Mouse (Mus musculus): ENCODE measurements at regions not wholly inside any gene's neighbourhood (a gene's known extent, or its start where the extent isn't known, plus 50 kb on each side); places are given as distances from the start of the nearest gene placed in this dataset.

GRCm38 (mm10) chr4:87461181-87461912, 231.1 kb upstream of the Slc24a2 start:
- no peak overlapping the region for H3K4me3 ChIP-seq (ENCODE audit: low read depth, low read length)
- H3K27me3 ChIP-seq (replicated peaks; ENCODE audit: control insufficient read depth, insufficient read depth, low read length) = no peaks in the 10 kb centered on the region
- H3K9ac ChIP-seq (ENCODE audit: low read depth, low read length) = no peak overlapping the region
- DNase-seq (ENCODE audit: low spot score) = peak; percentile 94
- peak overlapping the region; percentile 45; the same call in 1 of the 2 replicates for H3K27ac ChIP-seq (replicated peaks; ENCODE audit: low read depth, low read length)
- peaks cover 22% of the 10 kb centered on the region for H3K4me1 ChIP-seq (ENCODE audit: control insufficient read depth, insufficient read depth, low read length)
- no peaks in the 10 kb centered on the region for H3K36me3 ChIP-seq (ENCODE audit: control insufficient read depth, insufficient read depth, low read length)
- no peak overlapping the region for H3K4me2 ChIP-seq (ENCODE audit: low read depth, low read length)
- H3K9me3 ChIP-seq (ENCODE audit: control insufficient read depth, low read length) = no peaks in the 10 kb centered on the region
- peak; percentile 94 for ATAC-seq (ENCODE audit: low read depth)
- 26% methylated on average over 7 of the region's 7 CpGs for WGBS

- 71% methylated on average over 5 of the region's 5 CpGs for WGBS
- ATAC-seq (ENCODE audit: low read depth) = no peak
Measured at GRCm38 (mm10) chr4:87455863-87456578, 225.7 kb upstream of the Slc24a2 start.

DNA sequence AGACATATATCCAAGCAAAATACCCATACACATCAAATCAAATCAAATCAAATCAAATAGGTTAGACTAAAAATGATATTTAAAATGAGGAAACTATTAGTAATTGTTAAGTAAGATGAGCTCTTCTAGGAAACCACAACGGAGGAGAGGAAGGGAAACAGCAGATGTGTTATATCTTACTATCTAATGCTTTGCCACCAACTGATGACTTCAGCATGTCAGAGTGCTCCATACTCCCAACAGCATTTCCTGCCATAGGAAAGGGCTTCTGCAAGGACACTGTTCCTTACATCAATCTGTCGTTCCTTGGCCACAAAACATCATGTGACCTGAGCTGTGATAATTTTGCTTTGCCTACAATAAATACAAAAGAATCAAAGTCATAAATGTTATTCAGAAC, 221.8 kb upstream of the Slc24a2 start:
- Histone ChIP-seq H3K27ac (replicated peaks; ENCODE audit: low read depth, low read length) (no peak overlapping the region), H3K9me3 (ENCODE audit: control insufficient read depth, low read length) (no peaks in the 10 kb centered on the region), H3K4me3 (ENCODE audit: low read depth, low read length) (no peak overlapping the region), H3K4me1 (ENCODE audit: control insufficient read depth, insufficient read depth, low read length) (no peaks in the 10 kb centered on the region), H3K9ac (ENCODE audit: low read depth, low read length) (no peak overlapping the region), H3K27me3 (replicated peaks; ENCODE audit: control insufficient read depth, insufficient read depth, low read length) (no peaks in the 10 kb centered on the region), H3K4me2 (ENCODE audit: low read depth, low read length) (no peak overlapping the region), H3K36me3 (ENCODE audit: control insufficient read depth, insufficient read depth, low read length) (no peaks in the 10 kb centered on the region)
- no peak for ATAC-seq (ENCODE audit: low read depth)
- no peak for DNase-seq (ENCODE audit: low spot score)
- WGBS = 57% methylated on average over 2 of the region's 2 CpGs

More at GRCm38 (mm10) chr4:87455863-87456578, 225.7 kb upstream of the Slc24a2 start:
- H3K4me1 ChIP-seq (ENCODE audit: control insufficient read depth, insufficient read depth, low read length) = peaks cover 7% of the 10 kb centered on the region
- H3K27me3 ChIP-seq (replicated peaks; ENCODE audit: control insufficient read depth, insufficient read depth, low read length) = no peaks in the 10 kb centered on the region
- H3K4me2 ChIP-seq (ENCODE audit: low read depth, low read length) = no peak overlapping the region
- no peaks in the 10 kb centered on the region for H3K9me3 ChIP-seq (ENCODE audit: control insufficient read depth, low read length)
- H3K27ac ChIP-seq (replicated peaks; ENCODE audit: low read depth, low read length) = no peak overlapping the region
- DNase-seq (ENCODE audit: low spot score) = no peak
- H3K36me3 ChIP-seq (ENCODE audit: control insufficient read depth, insufficient read depth, low read length) = no peaks in the 10 kb centered on the region
- H3K4me3 ChIP-seq (ENCODE audit: low read depth, low read length) = no peak overlapping the region
- H3K9ac ChIP-seq (ENCODE audit: low read depth, low read length) = no peak overlapping the region

- no peaks in the 10 kb centered on the region for H3K9me3 ChIP-seq (ENCODE audit: control insufficient read depth, low read length)
- H3K9ac ChIP-seq (ENCODE audit: low read depth, low read length) = no peak overlapping the region
- H3K4me1 ChIP-seq (ENCODE audit: control insufficient read depth, insufficient read depth, low read length) = no peaks in the 10 kb centered on the region
- ATAC-seq (ENCODE audit: low read depth) = no peak
- H3K27ac ChIP-seq (replicated peaks; ENCODE audit: low read depth, low read length) = no peak overlapping the region
- H3K36me3 ChIP-seq (ENCODE audit: control insufficient read depth, insufficient read depth, low read length) = no peaks in the 10 kb centered on the region
- DNase-seq (ENCODE audit: low spot score) = no peak
- no peak overlapping the region for H3K4me3 ChIP-seq (ENCODE audit: low read depth, low read length)
- WGBS = 66% methylated on average over 5 of the region's 5 CpGs
- no peak overlapping the region for H3K4me2 ChIP-seq (ENCODE audit: low read depth, low read length)
- H3K27me3 ChIP-seq (replicated peaks; ENCODE audit: control insufficient read depth, insufficient read depth, low read length) = no peaks in the 10 kb centered on the region
Measured at GRCm38 (mm10) chr4:87451251-87451650, 221.0 kb upstream of the Slc24a2 start.

DNA sequence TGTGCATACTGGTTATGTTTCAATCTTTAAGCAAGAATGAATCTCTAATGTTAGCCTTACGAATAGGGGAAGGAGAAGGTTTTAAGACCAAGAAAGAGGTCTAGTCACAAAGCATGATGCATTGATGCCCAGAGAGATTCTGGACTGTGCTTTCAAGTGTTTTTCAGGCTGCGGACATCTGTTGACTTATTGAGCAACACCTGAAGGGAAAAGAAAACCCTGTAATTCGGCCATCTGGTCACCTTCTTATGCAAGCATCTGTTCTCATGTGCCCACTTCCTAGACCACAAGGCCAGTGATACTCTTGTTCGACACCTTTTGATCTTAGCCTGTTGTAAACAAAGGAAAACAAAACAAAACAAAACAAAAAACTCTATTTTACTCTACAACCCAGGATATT, 218.1 kb upstream of the Slc24a2 start:
- H3K4me1 ChIP-seq (ENCODE audit: control insufficient read depth, insufficient read depth, low read length) = no peaks in the 10 kb centered on the region
- H3K9me3 ChIP-seq (ENCODE audit: control insufficient read depth, low read length) = no peaks in the 10 kb centered on the region
- H3K27me3 ChIP-seq (replicated peaks; ENCODE audit: control insufficient read depth, insufficient read depth, low read length) = no peaks in the 10 kb centered on the region
- no peak for ATAC-seq (ENCODE audit: low read depth)
- no peaks in the 10 kb centered on the region for H3K36me3 ChIP-seq (ENCODE audit: control insufficient read depth, insufficient read depth, low read length)
- H3K27ac ChIP-seq (replicated peaks; ENCODE audit: low read depth, low read length) = no peak overlapping the region
- no peak overlapping the region for H3K4me3 ChIP-seq (ENCODE audit: low read depth, low read length)
- no peak overlapping the region for H3K4me2 ChIP-seq (ENCODE audit: low read depth, low read length)
- H3K9ac ChIP-seq (ENCODE audit: low read depth, low read length) = no peak overlapping the region
- WGBS = 79% methylated on average over 4 of the region's 4 CpGs
- DNase-seq (ENCODE audit: low spot score) = no peak

DNA sequence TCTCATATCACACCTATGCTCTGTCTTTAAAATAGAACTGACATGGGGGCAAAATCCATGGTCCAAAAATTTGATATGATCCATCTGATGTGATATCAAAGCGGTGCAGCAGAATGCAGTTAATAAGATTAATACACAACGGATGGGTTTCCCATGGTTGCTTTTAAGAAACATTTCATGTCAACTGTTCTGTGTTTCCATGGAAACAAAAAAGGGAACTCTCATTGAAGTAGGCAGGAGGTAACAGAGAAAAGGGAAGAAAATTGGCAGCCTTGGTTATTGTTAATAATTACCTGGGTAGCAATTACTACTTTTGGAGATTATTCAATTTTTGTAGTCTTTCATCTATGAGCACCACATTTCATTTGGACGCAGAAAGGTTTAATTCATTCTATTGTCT, 216.6 kb upstream of the Slc24a2 start:
- Histone ChIP-seq H3K27me3 (replicated peaks; ENCODE audit: control insufficient read depth, insufficient read depth, low read length) (no peaks in the 10 kb centered on the region), H3K4me2 (ENCODE audit: low read depth, low read length) (no peak overlapping the region), H3K4me1 (ENCODE audit: control insufficient read depth, insufficient read depth, low read length) (no peaks in the 10 kb centered on the region), H3K4me3 (ENCODE audit: low read depth, low read length) (no peak overlapping the region), H3K36me3 (ENCODE audit: control insufficient read depth, insufficient read depth, low read length) (no peaks in the 10 kb centered on the region), H3K27ac (replicated peaks; ENCODE audit: low read depth, low read length) (no peak overlapping the region), H3K9ac (ENCODE audit: low read depth, low read length) (no peak overlapping the region), H3K9me3 (ENCODE audit: control insufficient read depth, low read length) (no peaks in the 10 kb centered on the region)
- 89% methylated on average over 3 of the region's 3 CpGs for whole genome bisulfite sequencing
- ATAC-seq (ENCODE audit: low read depth) = no peak
- DNase-seq (ENCODE audit: low spot score) = no peak

DNA sequence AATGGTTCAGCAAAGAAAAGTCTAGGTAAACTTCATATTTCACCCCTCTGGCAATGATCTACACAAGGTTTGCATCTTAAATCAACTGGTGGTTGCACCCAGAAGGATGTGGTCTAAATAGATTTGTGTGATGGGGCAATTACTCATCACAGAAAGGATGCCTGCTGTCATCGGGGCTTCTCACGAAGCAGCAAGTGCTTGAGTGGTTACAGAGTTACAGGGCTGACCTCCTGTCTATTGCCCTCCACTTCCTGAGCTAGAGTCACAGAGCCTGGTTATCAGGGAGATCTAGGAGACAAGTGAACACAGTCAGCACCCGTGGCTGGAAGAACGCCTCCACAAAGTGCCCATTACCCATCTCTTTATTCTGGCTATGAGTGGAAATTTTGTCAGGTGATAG, 203.9 kb upstream of the Slc24a2 start:
- 57% methylated on average over 4 of the region's 4 CpGs for WGBS
- ATAC-seq (ENCODE audit: low read depth) = no peak
- H3K9me3 ChIP-seq (ENCODE audit: control insufficient read depth, low read length) = no peaks in the 10 kb centered on the region
- H3K4me2 ChIP-seq (ENCODE audit: low read depth, low read length) = no peak overlapping the region
- H3K27ac ChIP-seq (replicated peaks; ENCODE audit: low read depth, low read length) = no peak overlapping the region
- DNase-seq (ENCODE audit: low spot score) = no peak
- no peaks in the 10 kb centered on the region for H3K36me3 ChIP-seq (ENCODE audit: control insufficient read depth, insufficient read depth, low read length)
- no peak overlapping the region for H3K9ac ChIP-seq (ENCODE audit: low read depth, low read length)
- H3K27me3 ChIP-seq (replicated peaks; ENCODE audit: control insufficient read depth, insufficient read depth, low read length) = no peaks in the 10 kb centered on the region
- no peak overlapping the region for H3K4me3 ChIP-seq (ENCODE audit: low read depth, low read length)
- H3K4me1 ChIP-seq (ENCODE audit: control insufficient read depth, insufficient read depth, low read length) = no peaks in the 10 kb centered on the region

DNA sequence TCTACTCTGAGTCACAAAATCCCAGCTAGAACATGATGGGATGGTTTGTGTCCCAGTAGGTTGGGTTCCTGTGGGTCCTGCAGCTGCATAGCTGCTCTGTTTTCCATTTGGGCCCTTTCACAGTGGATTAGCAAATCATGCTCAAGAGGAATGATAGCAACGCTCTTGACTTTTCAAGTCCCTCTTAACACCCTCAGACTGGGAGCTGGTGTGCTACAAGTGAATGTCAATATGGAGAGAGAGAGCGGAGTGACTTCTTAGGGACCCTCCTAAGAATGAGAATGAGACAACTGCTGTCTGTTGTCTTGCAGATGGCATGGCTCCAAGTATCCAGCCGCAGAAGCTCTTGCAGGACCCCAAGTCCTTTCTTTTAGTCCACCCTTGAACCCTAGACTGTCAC, 198.1 kb upstream of the Slc24a2 start:
- no peak for ATAC-seq (ENCODE audit: low read depth)
- H3K9ac ChIP-seq (ENCODE audit: low read depth, low read length) = no peak overlapping the region
- H3K4me2 ChIP-seq (ENCODE audit: low read depth, low read length) = no peak overlapping the region
- no peaks in the 10 kb centered on the region for H3K9me3 ChIP-seq (ENCODE audit: control insufficient read depth, low read length)
- no peak overlapping the region for H3K27ac ChIP-seq (replicated peaks; ENCODE audit: low read depth, low read length)
- H3K4me3 ChIP-seq (ENCODE audit: low read depth, low read length) = no peak overlapping the region
- 78% methylated on average over 3 of the region's 3 CpGs for WGBS
- no peaks in the 10 kb centered on the region for H3K27me3 ChIP-seq (replicated peaks; ENCODE audit: control insufficient read depth, insufficient read depth, low read length)
- H3K4me1 ChIP-seq (ENCODE audit: control insufficient read depth, insufficient read depth, low read length) = no peaks in the 10 kb centered on the region
- DNase-seq (ENCODE audit: low spot score) = no peak
- no peaks in the 10 kb centered on the region for H3K36me3 ChIP-seq (ENCODE audit: control insufficient read depth, insufficient read depth, low read length)

DNA sequence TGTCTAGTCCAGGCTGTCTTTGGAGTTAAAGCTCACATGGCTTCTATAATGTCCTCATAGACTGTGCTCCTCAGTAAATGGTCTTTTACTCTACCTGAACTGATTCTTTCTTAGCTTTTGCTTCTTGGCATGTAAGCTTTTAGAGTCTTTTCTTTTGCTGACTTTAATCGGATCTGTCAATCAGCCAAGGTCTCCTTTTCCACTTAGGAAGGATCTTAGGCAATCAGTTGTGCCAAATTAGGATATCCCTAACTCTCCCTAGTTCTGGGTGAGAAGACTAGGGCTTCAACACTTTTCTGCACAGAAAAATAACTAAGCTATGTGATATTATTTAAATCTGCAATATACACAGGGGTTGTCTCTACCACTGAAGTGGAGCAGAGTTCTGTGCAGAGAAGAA, 193.8 kb upstream of the Slc24a2 start:
- 81% methylated on average over 1 of the region's 1 CpGs for WGBS

More for the DNA sequence above, 193.8 kb upstream of the Slc24a2 start:
- Histone ChIP-seq H3K36me3 (ENCODE audit: control insufficient read depth, insufficient read depth, low read length) (no peaks in the 10 kb centered on the region), H3K9ac (ENCODE audit: low read depth, low read length) (no peak overlapping the region), H3K4me1 (ENCODE audit: control insufficient read depth, insufficient read depth, low read length) (peaks cover 6% of the 10 kb centered on the region; the same call in 1 of the 2 replicates), H3K4me2 (ENCODE audit: low read depth, low read length) (no peak overlapping the region), H3K27ac (replicated peaks; ENCODE audit: low read depth, low read length) (no peak overlapping the region), H3K27me3 (replicated peaks; ENCODE audit: control insufficient read depth, insufficient read depth, low read length) (no peaks in the 10 kb centered on the region), H3K9me3 (ENCODE audit: control insufficient read depth, low read length) (no peaks in the 10 kb centered on the region), H3K4me3 (ENCODE audit: low read depth, low read length) (no peak overlapping the region)
- no peak for DNase-seq (ENCODE audit: low spot score)
- ATAC-seq (ENCODE audit: low read depth) = no peak
